8 mouse cellular contexts compared by ENCODE assay signal in the genomic region with DNA sequence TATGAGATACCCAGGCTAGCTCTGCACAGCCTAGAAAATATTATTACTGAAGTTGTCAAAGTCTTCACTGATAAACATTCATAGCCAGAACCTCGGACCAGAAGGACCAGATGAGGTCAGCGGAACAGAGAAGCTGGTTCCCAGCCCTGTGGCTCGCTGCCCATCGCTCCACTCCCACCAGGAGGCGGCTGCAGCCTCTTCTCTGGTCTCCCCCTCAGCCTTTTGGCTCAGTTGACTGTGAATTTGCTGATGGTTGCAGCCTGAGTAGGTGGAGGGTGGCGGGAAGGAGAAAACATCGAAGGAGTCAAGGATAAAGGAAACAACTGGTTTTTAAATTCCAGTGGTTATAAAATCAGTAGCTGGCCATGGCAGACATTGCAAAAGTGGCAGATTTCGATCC.
DNase-seq lines count a peak whose midpoint lies in the region; ATAC-seq and TF ChIP-seq lines count a peak whose summit lies in the region.
"Had no signal": no experiment of that assay in that cellular context is flagged by ENCODE, and none has a peak within 500 bp of the region (broad histone marks: within the 10 kb centered on the region; RNA-seq: fewer than 3 reads in every experiment).

No protein-coding gene starts in this region.

- H3K27ac ChIP-seq in embryonic facial prominence, embryonic 14.5 days (replicated peaks; ENCODE audit: low read depth, low read length), result peak overlapping the region; percentile 24; the same call in 1 of the 2 replicates
- peak overlapping the region; percentile 88 for H3K27ac ChIP-seq in liver, embryonic 16.5 days (ENCODE audit: low read length)
- H3K27ac ChIP-seq in forebrain, postnatal 0 days (ENCODE audit: low read depth, low read length), result no peak overlapping the region
- H3K27ac ChIP-seq: neural tube, embryonic 13.5 days had no signal

- no peak overlapping the region for H3K4me3 ChIP-seq in embryonic facial prominence, embryonic 14.5 days (ENCODE audit: low read depth, low read length)
- no peak overlapping the region for H3K4me3 ChIP-seq in liver, embryonic 16.5 days (ENCODE audit: low read depth, low read length)
- H3K4me3 ChIP-seq in forebrain, postnatal 0 days (ENCODE audit: low read depth, low read length), result no peak overlapping the region
- H3K4me3 ChIP-seq: neural tube, embryonic 13.5 days had no signal

- H3K4me2 ChIP-seq in embryonic facial prominence, embryonic 14.5 days (ENCODE audit: low read depth, low read length), result no peak overlapping the region
- no peak overlapping the region for H3K4me2 ChIP-seq in liver, embryonic 16.5 days (ENCODE audit: low read depth, low read length)
- H3K4me2 ChIP-seq in forebrain, postnatal 0 days (ENCODE audit: low read depth), result no peak overlapping the region
- H3K4me2 ChIP-seq: neural tube, embryonic 13.5 days had no signal

- H3K27me3 ChIP-seq in embryonic facial prominence, embryonic 14.5 days (replicated peaks; ENCODE audit: control insufficient read depth, insufficient read depth, low read length), result no peaks in the 10 kb centered on the region
- H3K27me3 ChIP-seq in liver, embryonic 16.5 days (ENCODE audit: control insufficient read depth, insufficient read depth, low read depth, low read length), result no peaks in the 10 kb centered on the region
- no peaks in the 10 kb centered on the region for H3K27me3 ChIP-seq in forebrain, postnatal 0 days (ENCODE audit: insufficient read depth, low read length)

- TF ChIP-seq CTCF in forebrain, postnatal 0 days (IDR thresholded peaks at IDR 0.05; ENCODE audit: low read depth), result no peak

- H3K9ac ChIP-seq in embryonic facial prominence, embryonic 14.5 days (ENCODE audit: low read depth, low read length), result no peak overlapping the region
- H3K9ac ChIP-seq in liver, embryonic 16.5 days (ENCODE audit: low read depth, low read length), result no peak overlapping the region
- no peak overlapping the region for H3K9ac ChIP-seq in forebrain, postnatal 0 days
- H3K9ac ChIP-seq: neural tube, embryonic 13.5 days had no signal

- peak; percentile 39 for DNase-seq in NIH3T3 (ENCODE audit: low read depth)
- peak; percentile 55 for DNase-seq in embryonic facial prominence, embryonic 14.5 days (ENCODE audit: low spot score)
- peak; percentile 84 to 86 for DNase-seq in heart, postnatal 14 days
- DNase-seq in yolk sac, embryonic 10.5 days (ENCODE audit: low spot score), result peak; percentile 35
- no peak for DNase-seq in forebrain, postnatal 0 days
- no peak for DNase-seq in natural killer cell, adult 2 months (ENCODE audit: low spot score in 2 of 2)

- peaks cover 18% of the 10 kb centered on the region for H3K4me1 ChIP-seq in embryonic facial prominence, embryonic 14.5 days (ENCODE audit: control insufficient read depth, insufficient read depth, low read length)
- H3K4me1 ChIP-seq in liver, embryonic 16.5 days (ENCODE audit: control insufficient read depth, low read depth, low read length), result peaks cover 47% of the 10 kb centered on the region
- 0 out of 2 replicates have a peak, but pooled peaks cover 3% of the 10 kb centered on the region for H3K4me1 ChIP-seq in forebrain, postnatal 0 days (ENCODE audit: insufficient read depth)

- ATAC-seq in embryonic facial prominence, embryonic 14.5 days (ENCODE audit: low read depth), result no peak
- ATAC-seq in liver, embryonic 16.5 days (ENCODE audit: low read depth), result no peak
- no peak for ATAC-seq in forebrain, postnatal 0 days

- WGBS in embryonic facial prominence, embryonic 14.5 days, result 64% methylated on average over 8 of the region's 8 CpGs
- 73% methylated on average over 8 of the region's 8 CpGs for WGBS in liver, embryonic 16.5 days (ENCODE audit: insufficient replicate concordance)
- WGBS in forebrain, postnatal 0 days, result 70% methylated on average over 8 of the region's 8 CpGs

- H3K9me3 ChIP-seq in embryonic facial prominence, embryonic 14.5 days (ENCODE audit: control insufficient read depth, low read length), result no peaks in the 10 kb centered on the region
- no peaks in the 10 kb centered on the region for H3K9me3 ChIP-seq in liver, embryonic 16.5 days (replicated peaks; ENCODE audit: control insufficient read depth, low read length)
- no peaks in the 10 kb centered on the region for H3K9me3 ChIP-seq in forebrain, postnatal 0 days (ENCODE audit: low read length)
- H3K9me3 ChIP-seq: neural tube, embryonic 13.5 days had no signal

- intact Hi-C loops in heart, postnatal 14 days (cut with DNase I), result loop anchor here (5.0 kb wide), 2 partner anchors 194 to 281 kb away; no protein-coding TSS in a partner anchor

- H3K36me3 ChIP-seq in embryonic facial prominence, embryonic 14.5 days (ENCODE audit: control insufficient read depth, insufficient read depth, low read length), result no peaks in the 10 kb centered on the region
- no peaks in the 10 kb centered on the region for H3K36me3 ChIP-seq in liver, embryonic 16.5 days (ENCODE audit: control insufficient read depth, insufficient read depth)
- no peaks in the 10 kb centered on the region for H3K36me3 ChIP-seq in forebrain, postnatal 0 days (ENCODE audit: insufficient read depth)
- H3K36me3 ChIP-seq: neural tube, embryonic 13.5 days had no signal

Comparison
In these comparisons a context has a peak if more than half of its experiments do, and no peak if none do; other contexts are left out.
1. DNase-seq: peak in NIH3T3 (single experiment), embryonic facial prominence, embryonic 14.5 days (single experiment), heart, postnatal 14 days (2 of 2) and yolk sac, embryonic 10.5 days (single experiment); none in forebrain, postnatal 0 days (single experiment) and natural killer cell, adult 2 months (0 of 2).